Mouse (Mus musculus) forebrain, embryonic 11.5 days (tissue): Measurements from ENCODE around the gene Gm21954. TPM values are rescaled to one million over a fixed set of nuclear protein-coding genes. Genes with fewer than 3 reads are reported as not detected.
A peak's percentile ranks its signal among the peaks of the same experiment; 100 is the strongest.

Source experiments
- ATAC-seq: fragments of 200-750 bp; cut with Nextera tagmentation; replicated peaks from 2 replicates; pipeline ENCODE4 v1.8.0; 2017; ENCODE audit warnings: moderate TSS enrichment; ENCODE audit not compliant: low FRiP score
- DNase-seq: peaks from one replicate; pipeline ENCODE4 v3.0.0-alpha.2; 2017; ENCODE audit warnings: low spot score
- H3K27ac ChIP-seq: fragments of 300-500 bp; sonication (generic); 2 replicates; pipeline ENCODE4 v1.5.1; 2014; ENCODE audit warnings: low read depth, low read length
- H3K27me3 ChIP-seq: fragments of 300-500 bp; sonication (generic); 2 replicates; pipeline ENCODE4 v1.6.1; 2014; ENCODE audit warnings: mild to moderate bottlenecking, low read length, mixed read lengths; ENCODE audit not compliant: control insufficient read depth, insufficient read depth
- H3K36me3 ChIP-seq: fragments of 300-500 bp; sonication (generic); 2 replicates; pipeline ENCODE4 v1.6.1; 2014; ENCODE audit warnings: mild to moderate bottlenecking, low read length, moderate library complexity, mixed read lengths; ENCODE audit not compliant: control insufficient read depth, insufficient read depth
- H3K4me1 ChIP-seq: fragments of 300-500 bp; sonication (generic); replicated peaks from 2 replicates; pipeline ENCODE4 v1.6.1; 2014; ENCODE audit warnings: low read length, mixed read lengths; ENCODE audit not compliant: control insufficient read depth, insufficient read depth
- H3K4me2 ChIP-seq: fragments of 300-500 bp; sonication (generic); 2 replicates; pipeline ENCODE4 v1.6.1; 2014; ENCODE audit warnings: low read depth, mild to moderate bottlenecking, low read length, moderate library complexity, mixed read lengths; ENCODE audit not compliant: severe bottlenecking
- H3K4me3 ChIP-seq: fragments of 300-500 bp; sonication (generic); 2 replicates; pipeline ENCODE4 v1.5.1; 2014; ENCODE audit warnings: low read depth, low read length
- H3K9ac ChIP-seq: fragments of 300-500 bp; sonication (generic); 2 replicates; pipeline ENCODE4 v1.6.1; 2014; ENCODE audit warnings: low read length
- H3K9me3 ChIP-seq: fragments of 300-500 bp; sonication (generic); 2 replicates; pipeline ENCODE4 v1.6.1; 2016; ENCODE audit warnings: low read length, mixed read lengths; ENCODE audit not compliant: control insufficient read depth
- WGBS: fragments of 180-500 bp; shearing (Covaris S2); extraction: QIAGEN DNeasy Blood & Tissue Kit; methylation state at CpG from one replicate; pipeline ENCODE4 v1.1.7; 2014; 5-methylcytosine and 5-hydroxymethylcytosine counted together
- polyA plus RNA-seq: library from polyadenylated mRNA; unstranded; fragments of >200 nt; fragmentation: Nextera tagmentation; extraction: Ambion mirVana; gene quantifications from 2 replicates; pipeline ENCODE4 v1.2.1, GENCODE M21; 2014

The Gm21954 gene
- polyA plus RNA-seq, 1 experiment from 2014 or later = not detected

- Histone ChIP-seq H3K36me3 (no peaks in the 10 kb centered on the region), H3K9me3 (no peaks in the 10 kb centered on the region), H3K4me2 (no peak overlapping the region), H3K4me1 (no peaks in the 10 kb centered on the region), H3K9ac (no peak overlapping the region), H3K27ac (no peak overlapping the region), H3K27me3 (no peaks in the 10 kb centered on the region), H3K4me3 (no peak overlapping the region)
- no peak for DNase-seq
- ATAC-seq = no peak
- 91% methylated on average over 7 of the region's 7 CpGs for WGBS
These were observed 4.7 kb upstream of the Gm21954 start for GRCm38 (mm10) chr3:55476694-55477093.

- DNase-seq (no peak), ATAC-seq (no peak)
- Histone ChIP-seq H3K27ac (no peak overlapping the region), H3K4me3 (no peak overlapping the region), H3K36me3 (no peaks in the 10 kb centered on the region), H3K4me2 (no peak overlapping the region), H3K9me3 (no peaks in the 10 kb centered on the region), H3K27me3 (no peaks in the 10 kb centered on the region), H3K9ac (no peak overlapping the region), H3K4me1 (no peaks in the 10 kb centered on the region)
- 76% methylated on average over 6 of the region's 6 CpGs for WGBS
These were observed 1.1 kb upstream of the Gm21954 start for GRCm38 (mm10) chr3:55473146-55473545.

GRCm38 (mm10) chr3:55466348-55466747 lies 5.7 kb downstream of the Gm21954 start:
- DNase-seq (no peak), ATAC-seq (no peak)
- H3K9me3 ChIP-seq = no peaks in the 10 kb centered on the region
- H3K9ac ChIP-seq = no peak overlapping the region
- peaks cover 3% of the 10 kb centered on the region; the same call in 1 of the 2 replicates for H3K4me1 ChIP-seq
- H3K4me3 ChIP-seq = no peak overlapping the region
- no peaks in the 10 kb centered on the region for H3K36me3 ChIP-seq
- WGBS = 66% methylated on average over 9 of the region's 9 CpGs
- no peak overlapping the region for H3K27ac ChIP-seq
- H3K27me3 ChIP-seq = no peaks in the 10 kb centered on the region
- H3K4me2 ChIP-seq = no peak overlapping the region

- no peaks in the 10 kb centered on the region for H3K27me3 ChIP-seq
- H3K4me1 ChIP-seq = peaks cover 3% of the 10 kb centered on the region; the same call in 1 of the 2 replicates
- H3K27ac ChIP-seq = no peak overlapping the region
- H3K36me3 ChIP-seq = no peaks in the 10 kb centered on the region
- ATAC-seq (no peak), DNase-seq (no peak)
- WGBS = 82% methylated on average over 8 of the region's 8 CpGs
- H3K4me2 ChIP-seq = no peak overlapping the region
- no peak overlapping the region for H3K9ac ChIP-seq
- H3K4me3 ChIP-seq = no peak overlapping the region
- H3K9me3 ChIP-seq = no peaks in the 10 kb centered on the region
These were observed 6.2 kb downstream of the Gm21954 start for GRCm38 (mm10) chr3:55465785-55466184.

GRCm38 (mm10) chr3:55464226-55464625 lies 7.8 kb downstream of the Gm21954 start:
- H3K36me3 ChIP-seq = no peaks in the 10 kb centered on the region
- no peak overlapping the region for H3K4me2 ChIP-seq
- H3K4me3 ChIP-seq = no peak overlapping the region
- no peak for ATAC-seq
- H3K27ac ChIP-seq = no peak overlapping the region
- no peaks in the 10 kb centered on the region for H3K27me3 ChIP-seq
- no peak for DNase-seq
- 54% methylated on average over 3 of the region's 3 CpGs for WGBS
- H3K9ac ChIP-seq = no peak overlapping the region
- H3K9me3 ChIP-seq = no peaks in the 10 kb centered on the region
- peaks cover 3% of the 10 kb centered on the region; the same call in 1 of the 2 replicates for H3K4me1 ChIP-seq

DNA sequence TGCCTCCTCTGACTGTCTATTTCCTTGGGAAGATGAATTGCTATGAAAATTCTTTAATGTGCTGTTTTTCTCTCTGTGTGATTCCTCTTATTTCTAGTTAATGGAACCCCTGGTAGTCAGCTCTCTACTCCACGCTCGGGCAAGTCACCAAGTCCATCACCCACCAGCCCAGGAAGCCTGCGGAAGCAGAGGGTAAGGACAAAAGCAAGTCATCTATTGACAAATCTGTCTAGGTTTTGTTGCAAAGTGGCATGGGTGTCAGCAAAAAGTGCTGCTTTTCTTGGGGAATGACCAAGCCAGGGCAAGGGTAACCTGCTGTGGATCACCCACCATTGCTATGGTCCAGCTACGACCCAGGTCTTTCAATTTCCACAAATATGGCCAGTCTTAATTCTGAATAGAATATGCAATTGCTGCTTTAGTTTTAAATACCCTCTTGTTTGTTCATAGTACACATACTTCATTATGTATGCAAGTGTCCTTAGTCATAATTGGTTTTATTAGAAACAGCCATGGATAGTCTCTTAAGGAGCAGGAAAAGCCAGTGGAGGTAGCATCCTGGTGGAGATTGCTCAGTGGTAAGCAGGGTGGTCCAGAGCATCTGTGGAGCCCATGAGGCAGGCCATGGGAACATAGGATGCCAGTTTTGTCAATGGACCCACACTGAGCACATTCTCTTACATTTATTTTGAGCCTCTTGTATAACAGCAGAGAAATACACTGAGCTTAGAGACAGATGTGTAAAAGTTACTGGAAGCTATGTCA lies 8.9 kb downstream of the Gm21954 start:
- WGBS = 88% methylated on average over 4 of the region's 4 CpGs
- no peak overlapping the region for H3K4me2 ChIP-seq
- H3K9ac ChIP-seq = no peak overlapping the region
- H3K27me3 ChIP-seq = no peaks in the 10 kb centered on the region
- no peaks in the 10 kb centered on the region for H3K9me3 ChIP-seq
- no peak overlapping the region for H3K27ac ChIP-seq
- no peak overlapping the region for H3K4me3 ChIP-seq
- no peaks in the 10 kb centered on the region for H3K36me3 ChIP-seq
- ATAC-seq = no peak
- no peak for DNase-seq
- H3K4me1 ChIP-seq = peaks cover 3% of the 10 kb centered on the region; the same call in 1 of the 2 replicates

DNA sequence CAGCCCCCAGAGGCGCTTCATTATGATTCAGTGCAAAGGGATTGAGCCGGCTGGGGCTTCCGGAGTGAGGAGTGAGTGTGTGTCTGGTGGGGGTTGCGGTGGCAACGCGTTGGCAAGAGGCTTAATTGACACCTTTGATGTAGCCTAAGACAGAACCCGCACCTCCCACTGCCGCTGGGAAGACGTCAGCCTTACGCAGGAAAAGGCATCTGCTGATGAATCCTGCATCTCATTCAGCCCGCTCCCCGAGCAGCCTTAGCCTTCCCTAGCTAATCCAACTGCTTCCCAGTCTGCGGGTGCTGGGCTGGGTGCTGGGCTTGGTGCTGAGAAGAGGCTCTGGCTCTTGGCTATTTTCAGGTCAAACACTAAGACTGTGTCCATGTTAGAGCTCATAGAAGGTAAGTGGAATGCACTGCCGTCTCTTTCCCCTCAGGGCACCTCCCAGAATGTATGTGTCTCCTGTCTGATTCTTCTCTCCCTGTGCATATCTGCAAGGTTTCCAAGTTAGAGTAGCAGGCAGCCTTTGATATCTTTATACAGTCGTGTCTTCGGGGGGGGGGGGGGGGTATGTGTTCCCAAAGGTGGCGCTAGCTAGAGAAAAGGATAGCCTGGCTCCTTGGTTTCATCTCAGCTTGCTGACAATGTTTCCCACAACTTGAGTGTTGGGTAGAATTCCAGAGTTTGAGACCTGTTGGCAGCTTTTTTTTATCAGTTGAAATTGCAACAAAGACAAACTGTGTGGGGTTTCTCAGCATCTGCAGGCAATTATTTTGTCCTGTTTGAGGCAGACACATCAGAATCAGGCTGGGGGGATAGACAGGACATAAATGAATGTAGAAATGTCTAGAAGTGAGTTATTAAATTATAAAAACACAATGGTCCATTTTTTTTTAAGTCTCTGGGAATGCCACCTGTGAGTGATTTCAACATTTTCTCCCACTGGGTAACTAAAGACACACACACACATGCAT lies 10.0 kb downstream of the Gm21954 start:
- peak overlapping the region; percentile 50 for H3K4me2 ChIP-seq
- ATAC-seq = peak; percentile 96

GRCm38 (mm10) chr3:55461092-55461491 lies 10.9 kb downstream of the Gm21954 start:
- Histone ChIP-seq H3K36me3 (no peaks in the 10 kb centered on the region), H3K4me2 (peak overlapping the region; percentile 50), H3K4me1 (peaks cover 3% of the 10 kb centered on the region; the same call in 1 of the 2 replicates), H3K4me3 (peak overlapping the region; percentile 11; the same call in 1 of the 2 replicates), H3K27me3 (no peaks in the 10 kb centered on the region), H3K9ac (no peak overlapping the region), H3K9me3 (no peaks in the 10 kb centered on the region), H3K27ac (no peak overlapping the region)
- ATAC-seq = peak; percentile 64
- WGBS = 43% methylated on average over 3 of the region's 3 CpGs
- DNase-seq = no peak

More for the DNA sequence above, 10.0 kb downstream of the Gm21954 start:
- Histone ChIP-seq H3K36me3 (no peaks in the 10 kb centered on the region), H3K27me3 (no peaks in the 10 kb centered on the region), H3K27ac (peak overlapping the region; percentile 59), H3K4me1 (peaks cover 3% of the 10 kb centered on the region; the same call in 1 of the 2 replicates), H3K9ac (peak overlapping the region; percentile 38), H3K9me3 (no peaks in the 10 kb centered on the region), H3K4me3 (peak overlapping the region; percentile 11; the same call in 1 of the 2 replicates)
- DNase-seq = peak; percentile 84
- WGBS = 4% methylated on average over 17 of the region's 17 CpGs
